Mouse (Mus musculus) heart, embryonic 14.5 days (tissue): ENCODE measurements around the gene Gm16223. TPM values are rescaled to one million over a fixed set of nuclear protein-coding genes. Genes with fewer than 3 reads are reported as not detected.

Experiments
- ATAC-seq: fragments of 200-750 bp; cut with Nextera tagmentation; 2 replicates; pipeline ENCODE4 v1.8.0; 2017; ENCODE audit warnings: low read depth, moderate TSS enrichment; ENCODE audit not compliant: insufficient number of reproducible peaks, insufficient read depth, low FRiP score
- H3K27ac ChIP-seq, 2 experiments: fragments of 200-500 bp in 1 of 2; fragments of 300-500 bp in 1 of 2; sonication (generic) in 1 of 2; replicated peaks in 1 of 2; 2 replicates each; pipeline ENCODE4 v1.5.1; 2012 to 2014; ENCODE audit warnings: low read depth in 2 of 2, low read length in 2 of 2, control low read depth in 1 of 2, mild to moderate bottlenecking in 1 of 2, mixed read lengths in 1 of 2; ENCODE audit not compliant: control insufficient read depth in 1 of 2, insufficient read depth in 1 of 2
- H3K27me3 ChIP-seq: fragments of 300-500 bp; sonication (generic); 2 replicates; pipeline ENCODE4 v1.6.1; 2014; ENCODE audit warnings: mild to moderate bottlenecking, low read length, control low read depth; ENCODE audit not compliant: control insufficient read depth, insufficient read depth
- H3K36me3 ChIP-seq: fragments of 300-500 bp; sonication (generic); 2 replicates; pipeline ENCODE4 v1.6.1; 2014; ENCODE audit warnings: mild to moderate bottlenecking, control low read depth, low read length, mixed read lengths; ENCODE audit not compliant: control insufficient read depth, insufficient read depth
- H3K4me1 ChIP-seq, 2 experiments: fragments of 200-500 bp in 1 of 2; fragments of 300-500 bp in 1 of 2; sonication (generic) in 1 of 2; 2 replicates each; pipeline ENCODE4 v1.6.1; 2012 to 2014; ENCODE audit warnings: low read length in 2 of 2, control low read depth in 1 of 2, mixed read lengths in 1 of 2; ENCODE audit not compliant: control insufficient read depth in 2 of 2, insufficient read depth in 2 of 2
- H3K4me2 ChIP-seq: fragments of 300-500 bp; sonication (generic); 2 replicates; pipeline ENCODE4 v1.6.1; 2014; ENCODE audit warnings: mild to moderate bottlenecking, low read length
- H3K4me3 ChIP-seq, 2 experiments: fragments of 200-500 bp in 1 of 2; fragments of 300-500 bp in 1 of 2; sonication (generic) in 1 of 2; 2 replicates each; pipeline ENCODE4 v1.5.1; 2012 to 2014; ENCODE audit warnings: low read length in 2 of 2, mild to moderate bottlenecking in 2 of 2, control low read depth in 1 of 2, low read depth in 1 of 2, moderate library complexity in 1 of 2; ENCODE audit not compliant: control insufficient read depth in 1 of 2, insufficient read depth in 1 of 2
- H3K9ac ChIP-seq: fragments of 300-500 bp; sonication (generic); 2 replicates; pipeline ENCODE4 v1.6.1; 2014; ENCODE audit warnings: mild to moderate bottlenecking, low read length
- H3K9me3 ChIP-seq: fragments of 300-500 bp; sonication (generic); 2 replicates; pipeline ENCODE4 v1.6.1; 2016; ENCODE audit warnings: low read length, control low read depth; ENCODE audit not compliant: control insufficient read depth
- WGBS: fragments of 180-500 bp; shearing (Covaris S2); extraction: QIAGEN DNeasy Blood & Tissue Kit; methylation state at CpG from one replicate; pipeline ENCODE4 v1.1.7; 2014; 5-methylcytosine and 5-hydroxymethylcytosine counted together
- polyA plus RNA-seq: library from polyadenylated mRNA; unstranded; fragments of >200 nt; fragmentation: Nextera tagmentation; extraction: Ambion mirVana; gene quantifications from 2 replicates; pipeline ENCODE4 v1.2.1, GENCODE M21; 2014

Gm16223 gene
- polyA plus RNA-seq, 1 experiment from 2014 or later, result not detected

- Histone ChIP-seq H3K27ac (no peak overlapping the region), H3K27me3 (no peaks in the 10 kb centered on the region), H3K4me3 (no peak overlapping the region), H3K36me3 (no peaks in the 10 kb centered on the region), H3K4me1 (no peaks in the 10 kb centered on the region), H3K9ac (no peak overlapping the region), H3K9me3 (no peaks in the 10 kb centered on the region), H3K4me2 (no peak overlapping the region)
- ATAC-seq, result no peak
- WGBS, result 79% methylated on average over 5 of the region's 5 CpGs
Measured at GRCm38 (mm10) chr5:42168785-42169184, 101.0 kb downstream of the Gm16223 start.

- Histone ChIP-seq H3K4me3 (no peak overlapping the region), H3K4me2 (no peak overlapping the region), H3K27me3 (no peaks in the 10 kb centered on the region), H3K9ac (no peak overlapping the region), H3K9me3 (no peaks in the 10 kb centered on the region), H3K4me1 (no peaks in the 10 kb centered on the region), H3K27ac (no peak overlapping the region), H3K36me3 (no peaks in the 10 kb centered on the region)
- ATAC-seq, result no peak
- 51% methylated on average over 2 of the region's 2 CpGs for WGBS
Measured at GRCm38 (mm10) chr5:42174109-42174508, 106.3 kb downstream of the Gm16223 start.

DNA sequence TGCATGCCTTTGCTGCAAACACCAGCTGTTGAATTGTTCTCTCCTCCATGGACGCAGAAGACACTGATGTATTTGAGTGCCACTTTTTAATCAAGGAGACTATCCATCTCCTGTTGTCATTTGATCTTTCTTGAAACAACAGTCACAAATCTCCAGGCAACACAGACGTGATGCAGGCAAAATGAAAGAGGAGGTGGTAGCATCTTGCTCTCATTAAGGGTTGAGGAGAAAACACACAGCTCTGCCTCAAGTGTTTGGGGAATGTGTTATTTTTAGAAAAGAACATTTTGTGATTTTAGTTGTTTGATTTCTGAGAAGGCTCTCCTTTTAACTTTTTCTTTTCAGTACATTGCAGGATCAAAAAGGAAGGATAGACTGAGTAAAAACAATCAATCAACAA, 107.7 kb downstream of the Gm16223 start:
- Histone ChIP-seq H3K4me1 (no peaks in the 10 kb centered on the region), H3K4me3 (no peak overlapping the region), H3K27me3 (no peaks in the 10 kb centered on the region), H3K36me3 (no peaks in the 10 kb centered on the region), H3K4me2 (no peak overlapping the region), H3K9me3 (no peaks in the 10 kb centered on the region), H3K9ac (no peak overlapping the region), H3K27ac (no peak overlapping the region)
- no peak for ATAC-seq
- WGBS, result 64% methylated on average over 2 of the region's 2 CpGs

GRCm38 (mm10) chr5:42198493-42198892, 130.7 kb downstream of the Gm16223 start:
- H3K4me3 ChIP-seq, result no peak overlapping the region
- H3K36me3 ChIP-seq, result no peaks in the 10 kb centered on the region
- WGBS, result 67% methylated on average over 3 of the region's 3 CpGs
- H3K4me1 ChIP-seq, result no peaks in the 10 kb centered on the region
- no peaks in the 10 kb centered on the region for H3K9me3 ChIP-seq
- no peak for ATAC-seq
- no peak overlapping the region for H3K9ac ChIP-seq
- H3K4me2 ChIP-seq, result no peak overlapping the region
- no peaks in the 10 kb centered on the region for H3K27me3 ChIP-seq
- no peak overlapping the region for H3K27ac ChIP-seq

DNA sequence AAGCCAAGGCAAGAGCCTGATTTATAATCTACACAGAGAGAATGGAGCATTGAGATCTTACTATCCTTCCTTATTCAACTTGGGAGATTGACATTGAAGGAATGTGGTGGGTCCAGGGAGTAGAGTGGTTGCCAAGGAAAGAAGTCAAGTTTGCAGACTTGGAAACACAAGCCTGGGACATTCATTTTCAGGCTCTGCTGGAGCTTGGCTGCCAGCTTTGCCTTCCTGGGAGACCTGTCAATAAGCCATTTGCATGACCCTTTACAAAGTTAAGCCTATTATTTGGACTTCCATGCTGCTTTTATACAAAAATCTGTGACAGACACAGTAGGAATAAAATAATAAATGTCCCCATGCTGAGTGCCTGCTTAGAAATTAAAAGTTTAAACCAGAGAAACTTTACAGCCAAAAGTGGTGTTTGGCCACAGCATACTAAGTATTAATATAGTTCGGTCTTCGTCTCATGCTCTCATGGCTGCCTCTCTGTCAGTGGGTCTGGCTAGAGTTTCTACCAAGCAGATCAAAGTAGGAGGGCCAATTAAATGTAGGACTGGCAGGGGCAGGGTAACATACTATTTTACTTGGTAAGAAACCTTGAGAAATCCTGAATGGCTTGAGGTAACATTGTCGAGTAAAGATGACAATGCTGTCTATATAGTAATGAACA, 139.8 kb downstream of the Gm16223 start:
- no peaks in the 10 kb centered on the region for H3K9me3 ChIP-seq
- no peaks in the 10 kb centered on the region for H3K4me1 ChIP-seq
- H3K27ac ChIP-seq, result no peak overlapping the region
- H3K4me3 ChIP-seq, result no peak overlapping the region
- no peak overlapping the region for H3K4me2 ChIP-seq
- no peak for ATAC-seq
- no peak overlapping the region for H3K9ac ChIP-seq
- H3K36me3 ChIP-seq, result no peaks in the 10 kb centered on the region
- 84% methylated on average over 3 of the region's 3 CpGs for WGBS
- no peaks in the 10 kb centered on the region for H3K27me3 ChIP-seq

GRCm38 (mm10) chr5:42211554-42212338, 144.0 kb downstream of the Gm16223 start:
- no peaks in the 10 kb centered on the region for H3K4me1 ChIP-seq
- no peaks in the 10 kb centered on the region for H3K9me3 ChIP-seq
- 59% methylated on average over 4 of the region's 4 CpGs for WGBS
- no peak overlapping the region for H3K27ac ChIP-seq
- no peak overlapping the region for H3K4me2 ChIP-seq
- H3K36me3 ChIP-seq, result no peaks in the 10 kb centered on the region
- H3K4me3 ChIP-seq, result no peak overlapping the region
- ATAC-seq, result no peak
- no peaks in the 10 kb centered on the region for H3K27me3 ChIP-seq
- H3K9ac ChIP-seq, result no peak overlapping the region

DNA sequence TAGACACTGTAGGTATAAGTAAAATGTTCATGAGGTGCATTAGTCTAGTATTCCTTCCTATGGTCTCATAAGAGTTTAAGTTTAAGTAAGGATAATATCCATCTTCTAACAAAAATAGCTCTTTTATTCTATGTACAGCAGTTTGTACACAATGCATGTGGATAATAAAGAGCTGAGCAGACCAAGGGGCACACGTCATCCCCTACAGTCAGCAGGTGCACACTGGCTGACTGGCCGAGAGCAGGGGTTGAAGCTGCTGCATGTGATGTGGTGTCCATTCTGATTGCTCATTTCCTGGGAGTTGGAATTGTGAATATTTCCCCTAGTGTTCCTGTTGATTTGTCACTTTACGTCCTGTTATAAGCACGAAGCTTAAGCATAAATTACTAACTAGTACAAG, 144.6 kb downstream of the Gm16223 start:
- WGBS, result 79% methylated on average over 4 of the region's 4 CpGs
- Histone ChIP-seq H3K27ac (no peak overlapping the region), H3K9me3 (no peaks in the 10 kb centered on the region), H3K4me2 (no peak overlapping the region), H3K36me3 (no peaks in the 10 kb centered on the region), H3K9ac (no peak overlapping the region), H3K4me3 (no peak overlapping the region), H3K27me3 (no peaks in the 10 kb centered on the region), H3K4me1 (no peaks in the 10 kb centered on the region)
- ATAC-seq, result no peak
